Mouse (Mus musculus) lung, postnatal 14 days (tissue): ENCODE results near the gene Tmem253.
"Not testable (repeated sequence)": the region's sequence is repeated elsewhere in the genome, so short reads cannot be mapped to it uniquely, and the experiment has no call there.

Experiments
- DNase-seq: peaks from one replicate; pipeline ENCODE4 v3.0.0; 2021

The Tmem253 gene

DNA sequence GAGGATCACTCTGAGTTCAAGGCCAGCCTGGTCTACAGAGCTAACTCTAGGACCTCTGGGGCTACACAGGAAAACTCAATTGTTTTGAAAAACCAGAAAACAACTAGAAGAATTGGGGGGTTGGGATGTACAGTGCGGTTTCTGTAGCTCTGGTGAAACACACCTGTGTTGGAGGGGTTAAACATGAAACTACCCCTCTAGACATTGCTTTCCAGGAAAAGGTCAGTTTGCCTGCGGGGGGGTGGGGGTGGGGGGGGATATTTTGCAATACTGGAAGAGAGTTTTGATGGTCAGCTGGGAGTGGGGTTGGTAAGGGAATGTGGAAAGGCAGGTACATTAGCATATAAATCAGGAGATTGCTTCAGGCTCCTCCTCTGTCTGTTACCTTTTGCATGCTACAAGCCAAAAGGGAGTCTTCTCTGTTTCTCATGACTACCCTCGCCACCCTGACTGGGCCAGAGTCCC is 6.8 kb downstream of the Tmem253 start:
- no peak for DNase-seq

DNA sequence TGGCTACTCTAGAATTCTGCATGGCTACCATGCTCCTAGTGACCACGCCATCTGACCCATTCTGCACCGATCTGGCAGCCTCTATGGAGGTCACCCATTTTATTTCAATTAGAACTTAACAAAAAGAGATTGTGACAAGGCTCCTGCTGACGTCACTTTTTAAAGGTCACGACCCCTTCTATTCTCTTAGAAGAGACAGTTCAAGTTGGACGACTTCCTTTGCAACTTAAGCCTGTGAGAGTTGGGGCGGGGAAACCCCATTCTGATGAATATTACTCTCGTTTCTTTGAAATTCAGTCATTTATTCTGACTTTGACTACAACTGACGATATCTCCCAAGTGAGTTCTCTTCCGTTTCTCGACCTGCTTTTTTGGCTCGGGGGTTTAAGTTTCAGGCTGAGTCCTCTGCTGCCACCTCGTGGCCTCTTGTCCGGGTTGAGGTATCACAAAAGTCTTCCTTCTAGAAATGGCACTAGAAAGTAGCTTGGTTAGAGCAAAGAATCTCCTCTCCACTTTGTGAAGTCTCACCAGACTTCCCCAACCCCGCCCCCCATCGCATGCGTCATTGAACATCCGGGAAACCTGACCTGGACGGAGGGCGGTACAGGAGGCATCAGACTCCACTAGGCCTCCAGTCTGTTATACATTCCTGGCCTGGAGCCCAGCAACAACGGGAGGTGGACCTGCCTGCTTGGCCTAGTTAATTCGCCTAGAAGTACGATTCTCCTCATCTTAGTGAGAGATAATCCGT is 7.4 kb downstream of the Tmem253 start:
- DNase-seq = peak; percentile 90

DNA sequence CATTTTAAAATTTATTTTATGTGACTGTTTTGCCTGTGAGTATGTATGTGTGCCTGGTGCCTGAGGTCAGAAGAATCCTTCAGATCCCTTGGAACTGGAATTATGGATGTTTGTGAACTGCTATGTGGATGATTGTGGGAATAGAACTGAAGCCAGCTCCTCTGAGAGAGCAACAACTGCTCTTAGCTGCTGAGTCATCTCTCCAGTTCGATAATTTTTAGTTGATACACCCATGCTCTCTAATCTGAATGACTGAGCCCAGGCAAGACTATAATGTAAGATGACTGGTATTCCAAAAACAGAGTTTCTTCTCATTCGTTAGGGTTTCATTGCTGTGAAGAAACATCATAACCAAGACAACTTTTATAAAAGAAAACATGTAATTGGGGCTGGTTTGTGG is 8.7 kb downstream of the Tmem253 start:
- DNase-seq = no peak

DNA sequence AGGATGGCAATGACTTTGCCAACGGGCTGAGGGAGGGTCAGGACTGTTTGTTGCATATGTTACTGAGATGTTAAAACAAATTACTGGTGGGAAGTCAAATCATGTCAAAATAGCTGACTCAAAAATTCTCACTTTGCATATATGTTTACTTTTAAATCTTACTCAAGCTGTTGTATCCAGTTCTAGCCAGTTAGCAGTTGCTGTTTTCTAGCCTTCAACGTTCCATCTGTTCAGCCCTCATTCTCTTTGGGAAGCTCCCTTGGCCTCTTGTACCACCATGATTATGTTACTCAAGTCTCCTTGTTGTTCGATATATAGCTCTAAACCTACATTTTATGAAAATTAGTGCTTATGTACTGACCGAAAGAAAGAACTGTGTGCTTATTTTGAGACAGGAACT is 10.9 kb downstream of the Tmem253 start:
- DNase-seq = no peak

DNA sequence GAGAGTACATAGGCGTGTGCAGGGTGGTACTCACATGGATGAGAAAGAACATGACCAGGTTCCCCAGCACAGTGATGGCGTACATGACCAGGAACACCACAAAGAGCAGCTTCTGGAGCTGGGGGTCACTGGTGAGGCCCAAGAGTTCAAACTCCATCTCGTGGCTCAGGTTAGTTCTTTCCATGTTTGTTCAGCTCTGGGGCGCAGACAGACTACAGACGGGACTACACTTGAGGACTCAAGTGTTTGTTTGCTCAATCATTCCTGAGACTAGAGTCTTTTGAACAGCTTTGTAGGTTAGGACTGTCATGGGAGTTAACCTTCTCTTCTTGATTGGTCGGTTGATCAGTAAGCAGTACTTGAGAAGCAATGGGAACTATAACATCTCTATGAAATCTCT is 20.5 kb downstream of the Tmem253 start:
- DNase-seq = no peak

DNA sequence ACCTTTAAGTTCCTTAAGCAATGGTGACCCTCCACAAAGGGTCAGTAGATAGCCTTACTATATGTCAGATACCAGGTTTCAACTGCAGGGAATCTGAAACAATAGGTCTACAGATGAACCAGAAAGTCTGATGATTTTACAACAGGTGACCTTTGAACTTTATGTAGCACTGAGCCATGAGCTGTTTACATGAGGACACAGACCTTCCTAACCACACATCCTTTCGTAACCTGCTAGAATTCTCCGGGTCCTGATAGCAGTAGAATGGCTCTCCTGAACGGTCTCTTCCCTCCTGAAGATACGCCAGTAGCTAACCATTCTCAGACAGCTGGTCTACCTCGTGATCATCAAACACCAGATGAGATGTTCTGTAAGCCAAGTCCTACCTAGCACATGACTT is 23.9 kb downstream of the Tmem253 start:
- DNase-seq = no peak

DNA sequence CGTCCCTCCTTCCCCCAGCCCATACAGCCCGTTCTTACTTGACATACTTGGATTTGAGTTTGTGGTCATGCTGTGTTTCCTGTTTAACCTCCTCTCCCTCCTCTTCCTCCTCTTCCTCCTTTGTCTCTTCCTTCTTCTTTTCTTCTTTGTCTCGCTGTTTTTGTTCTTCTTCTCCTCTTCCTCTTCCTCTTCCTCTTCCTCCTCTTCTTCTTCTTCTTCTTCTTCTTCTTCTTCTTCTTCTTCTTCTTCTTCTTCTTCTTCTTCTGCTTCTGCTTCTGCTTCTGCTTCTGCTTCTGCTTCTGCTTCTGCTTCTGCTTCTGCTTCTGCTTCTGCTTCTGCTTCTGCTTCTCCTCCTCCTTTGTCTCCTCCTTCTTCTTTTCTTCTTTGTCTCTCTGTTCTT is 26.9 kb downstream of the Tmem253 start, which contains the start of gene Olfr221:
Gene Olfr221 (minus strand): TSS at position 101 of the 400 bp plus-strand sequence.
- not testable (repeated sequence) for DNase-seq

DNA sequence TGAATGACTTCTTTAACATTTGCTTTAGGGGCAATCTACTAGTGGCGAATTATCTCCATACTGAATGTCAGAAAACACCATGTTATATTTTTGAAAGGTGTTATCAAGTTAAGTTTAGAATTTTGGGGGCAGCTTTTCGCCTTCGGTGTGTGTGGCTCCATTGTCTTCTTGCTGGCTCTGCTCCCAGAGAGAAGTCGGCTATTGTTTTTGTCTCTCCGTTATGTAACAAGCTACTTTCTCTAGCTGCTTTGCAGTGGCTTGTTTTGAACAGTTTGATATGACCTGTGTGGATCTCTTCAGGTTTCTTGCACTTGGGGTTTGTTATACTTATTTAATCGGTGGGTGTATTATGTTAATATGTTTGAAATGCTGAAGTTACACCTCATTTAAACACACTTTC is 28.0 kb downstream of the Tmem253 start:
- peak; percentile 8 for DNase-seq

DNA sequence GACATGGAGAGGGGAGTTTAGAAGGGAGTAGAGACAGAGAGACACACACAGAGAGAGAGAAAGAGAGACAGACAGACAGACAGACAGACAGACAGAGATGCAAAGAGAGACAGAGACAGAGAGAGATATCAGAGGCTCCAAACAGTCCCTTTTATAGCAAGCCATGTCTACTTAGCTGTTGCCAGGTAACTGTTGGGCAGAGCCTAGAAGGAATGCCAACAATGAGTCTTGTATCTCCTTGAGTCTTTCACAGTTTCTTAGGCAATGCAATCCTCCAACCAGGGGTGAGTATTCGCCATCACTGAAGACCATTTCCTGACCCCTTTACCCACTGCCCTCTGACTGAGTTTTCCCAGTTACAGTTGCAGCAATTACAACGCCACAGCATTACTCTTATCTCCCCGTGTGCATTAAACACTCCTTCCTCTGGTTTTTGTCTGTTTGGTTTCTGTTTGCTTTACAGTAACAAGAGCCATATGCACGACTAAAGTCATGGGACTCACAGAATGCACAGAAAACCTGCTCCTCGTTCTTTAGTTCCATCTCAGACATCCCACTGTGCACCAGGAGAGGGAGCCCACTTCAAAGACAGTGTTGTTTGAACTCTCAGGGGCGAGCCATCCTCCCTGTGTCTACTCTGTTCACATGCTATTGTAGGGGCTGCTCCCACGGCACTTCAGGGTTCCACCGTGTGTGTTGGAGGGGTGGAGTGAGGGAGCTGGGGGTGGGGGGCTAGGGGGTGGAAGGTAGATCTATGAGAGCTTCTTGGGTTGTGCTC is 29.6 kb downstream of the Tmem253 start:
- DNase-seq = peak; percentile 19

DNA sequence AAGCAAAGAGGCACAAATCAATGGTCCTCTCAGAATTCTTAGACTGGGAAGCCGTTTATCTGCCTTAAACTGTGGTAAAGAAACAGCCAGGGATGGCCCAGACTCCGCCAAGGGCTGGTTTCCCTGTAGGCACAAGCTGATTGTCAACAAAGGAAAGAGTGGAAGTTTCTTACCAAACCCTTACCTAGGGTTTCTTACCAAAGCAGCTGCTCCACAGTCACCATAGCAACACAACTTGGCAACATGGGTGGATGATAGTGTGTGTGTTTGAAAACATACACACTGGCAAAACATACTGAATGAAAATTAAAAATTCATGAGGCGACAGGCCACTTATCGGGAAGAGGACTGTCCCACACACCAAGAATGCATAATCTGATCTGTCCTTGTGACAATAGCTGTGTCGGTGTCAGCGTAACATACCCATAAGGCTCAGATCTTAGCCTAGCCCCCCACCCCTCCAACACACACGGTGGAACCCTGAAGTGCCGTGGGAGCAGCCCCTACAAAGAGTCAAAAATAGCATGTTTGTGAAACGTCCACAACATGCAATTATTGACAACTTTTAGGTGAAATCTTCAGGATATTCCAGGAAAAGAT is 30.6 kb downstream of the Tmem253 start:
- DNase-seq = no peak

DNA sequence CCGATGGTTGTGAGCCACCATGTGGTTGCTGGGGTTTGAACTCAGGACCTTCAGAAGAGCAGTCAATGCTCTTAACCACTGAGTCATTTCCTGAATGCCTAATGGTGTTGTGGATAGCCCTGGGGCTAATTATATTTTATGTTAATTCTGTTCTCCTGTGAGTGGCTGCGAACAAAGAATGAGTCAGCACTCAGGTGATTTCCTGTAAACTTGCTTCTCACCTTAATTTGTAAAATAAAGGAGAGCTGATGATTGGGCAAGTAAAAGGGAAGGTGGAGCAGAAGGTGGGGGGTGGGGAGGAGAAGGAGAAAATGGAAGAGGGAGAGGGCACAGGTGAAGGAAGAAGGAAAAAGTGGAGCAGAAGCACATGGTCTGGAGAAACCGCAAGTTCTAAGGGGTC is 37.3 kb downstream of the Tmem253 start:
- not testable (repeated sequence) for DNase-seq

DNA sequence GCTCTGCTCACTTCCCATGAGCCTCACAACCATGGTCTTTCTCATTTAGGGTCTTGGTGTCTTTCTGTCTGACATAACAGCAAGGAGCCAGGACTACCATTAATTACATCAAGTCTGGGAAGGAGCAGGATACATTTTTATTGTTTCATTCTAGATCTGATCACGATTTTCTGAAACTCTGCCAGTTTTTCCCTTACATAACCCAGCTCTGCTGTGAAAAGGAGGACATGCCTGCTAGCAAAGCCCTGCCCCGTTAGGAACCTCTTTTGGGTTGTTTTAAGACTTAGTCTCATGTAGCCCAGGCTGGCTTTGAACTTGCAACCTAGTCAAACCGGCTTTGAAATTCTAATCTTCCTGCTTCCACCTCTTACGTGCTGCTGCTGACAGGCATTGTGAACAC is 44.5 kb downstream of the Tmem253 start:
- no peak for DNase-seq

DNA sequence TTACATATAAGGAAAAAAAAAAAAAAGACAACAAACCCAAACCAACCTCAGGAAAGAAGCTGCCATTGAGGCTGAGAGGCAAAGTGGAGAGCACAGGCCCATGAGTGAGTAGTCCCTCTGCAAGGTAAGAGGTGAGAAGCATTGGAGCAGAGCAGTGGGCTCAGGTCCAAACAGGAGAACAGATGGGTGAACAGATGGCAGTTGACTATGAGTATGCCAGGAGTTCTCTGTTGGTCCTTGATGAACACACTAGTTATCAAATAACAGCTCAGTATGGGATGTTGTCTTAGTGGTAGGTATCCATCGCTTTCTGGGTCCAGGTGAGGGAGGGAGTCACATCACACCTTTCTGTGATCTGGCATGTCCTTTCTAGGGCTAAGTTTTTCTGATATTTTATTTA is 45.3 kb downstream of the Tmem253 start:
- no peak for DNase-seq

DNA sequence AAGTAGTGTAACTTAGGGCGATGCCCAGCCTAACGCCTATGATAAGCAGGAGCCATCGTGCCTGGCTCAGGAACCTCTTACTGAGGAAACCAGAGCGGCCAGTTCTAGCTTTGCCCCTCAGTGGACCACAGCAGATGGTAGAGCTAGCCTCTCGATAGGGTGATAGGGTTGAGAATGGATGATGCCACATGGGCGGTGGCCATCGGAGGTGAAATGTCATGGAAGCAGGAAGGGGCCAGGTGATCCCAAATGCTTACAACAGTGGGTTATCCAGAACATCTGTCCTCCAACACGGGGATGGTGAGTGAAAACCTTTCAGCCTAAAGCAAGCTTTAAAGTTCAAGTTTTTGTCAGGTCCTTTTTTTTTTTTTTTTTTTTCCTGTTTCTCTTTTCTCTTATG is 46.3 kb downstream of the Tmem253 start:
- DNase-seq = no peak

DNA sequence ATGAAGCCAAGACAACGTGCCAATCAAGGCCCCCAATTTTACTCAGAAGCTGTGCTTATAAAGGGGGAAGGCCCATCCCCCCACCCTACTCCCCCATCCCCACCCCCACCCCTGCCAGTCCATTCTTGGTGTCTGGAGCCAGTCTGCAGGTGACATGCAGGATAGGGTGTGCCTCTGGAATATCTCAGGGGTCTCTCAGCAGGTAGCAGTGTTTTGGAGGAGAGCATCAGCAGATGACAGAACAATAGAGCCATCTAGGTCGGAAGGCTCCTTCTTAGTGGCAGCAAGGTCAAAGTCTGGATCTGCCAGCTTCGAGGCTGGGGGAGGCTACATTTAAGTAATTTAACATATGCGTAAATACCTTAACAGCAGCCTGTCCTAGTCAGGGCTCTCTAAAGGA is 50.7 kb downstream of the Tmem253 start:
- no peak for DNase-seq
